31 mouse cellular contexts compared by ENCODE assay signal in the genomic region with DNA sequence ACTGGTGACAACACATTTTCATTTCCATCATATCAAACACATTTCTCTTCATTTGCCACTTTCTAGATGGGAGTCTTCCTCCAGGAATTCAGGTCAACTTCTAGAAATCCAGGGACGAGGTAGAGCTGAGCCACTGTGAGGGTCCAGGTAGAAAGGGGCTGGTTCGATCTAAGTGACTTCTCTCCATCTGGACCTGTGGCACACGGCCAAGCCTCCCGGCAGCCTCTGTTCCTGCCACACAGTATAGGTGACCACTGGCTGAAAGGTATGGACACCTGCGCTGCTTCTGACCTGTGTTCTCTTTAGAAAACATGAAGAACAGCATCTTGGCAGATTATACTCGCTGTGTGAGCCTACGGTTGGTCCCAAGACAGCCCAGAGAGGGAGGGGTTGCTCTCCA.
"Had no signal": no experiment of that assay in that cellular context is flagged by ENCODE, and none has a peak within 500 bp of the region (broad histone marks: within the 10 kb centered on the region; RNA-seq: fewer than 3 reads in every experiment).

No protein-coding gene starts in this region.

- H3K4me2 ChIP-seq: limb, embryonic 12.5 days; limb, embryonic 13.5 days; limb, embryonic 15.5 days; liver, embryonic 11.5 days; liver, embryonic 12.5 days; liver, embryonic 13.5 days; liver, embryonic 15.5 days; lung, embryonic 14.5 days; lung, embryonic 15.5 days; midbrain, embryonic 12.5 days; midbrain, embryonic 13.5 days; midbrain, embryonic 15.5 days; neural tube, embryonic 12.5 days; neural tube, embryonic 13.5 days had no signal

- H3K9me3 ChIP-seq: limb, embryonic 10.5 days; limb, embryonic 12.5 days; limb, embryonic 13.5 days; limb, embryonic 15.5 days; liver, embryonic 12.5 days; liver, embryonic 13.5 days; liver, embryonic 15.5 days; lung, embryonic 15.5 days; megakaryocyte, embryonic 14.5 days; midbrain, embryonic 10.5 days; midbrain, embryonic 12.5 days; midbrain, embryonic 13.5 days; midbrain, embryonic 15.5 days; neural tube, embryonic 12.5 days; neural tube, embryonic 13.5 days had no signal

- H3K27me3 ChIP-seq: midbrain, embryonic 15.5 days had no signal

- H3K36me3 ChIP-seq: limb, embryonic 10.5 days; limb, embryonic 12.5 days; limb, embryonic 13.5 days; limb, embryonic 15.5 days; liver, embryonic 12.5 days; liver, embryonic 13.5 days; liver, embryonic 15.5 days; lung, embryonic 15.5 days; midbrain, embryonic 10.5 days; midbrain, embryonic 12.5 days; midbrain, embryonic 13.5 days; midbrain, embryonic 15.5 days; neural tube, embryonic 12.5 days; neural tube, embryonic 13.5 days had no signal

- ATAC-seq: liver, embryonic 12.5 days; liver, postnatal 0 days; lung, postnatal 0 days; midbrain, embryonic 13.5 days; midbrain, embryonic 15.5 days had no signal

- H3K4me1 ChIP-seq: liver, embryonic 12.5 days; liver, embryonic 13.5 days; liver, embryonic 15.5 days; lung, embryonic 15.5 days; midbrain, embryonic 12.5 days had no signal

- H3K27ac ChIP-seq: left cerebral cortex, adult 2 months; limb, embryonic 10.5 days; limb, embryonic 12.5 days; limb, embryonic 13.5 days; limb, embryonic 15.5 days; liver, embryonic 12.5 days; liver, embryonic 13.5 days; liver, embryonic 14.5 days; liver, embryonic 15.5 days; lung, embryonic 15.5 days; macrophage; midbrain, embryonic 10.5 days; midbrain, embryonic 12.5 days; midbrain, embryonic 13.5 days; midbrain, embryonic 15.5 days; neural tube, embryonic 12.5 days; neural tube, embryonic 13.5 days had no signal

- H3K9ac ChIP-seq: limb, embryonic 12.5 days; limb, embryonic 13.5 days; limb, embryonic 15.5 days; liver, embryonic 12.5 days; liver, embryonic 13.5 days; liver, embryonic 14.5 days; liver, embryonic 15.5 days; liver, postnatal 0 days; lung, embryonic 14.5 days; lung, embryonic 15.5 days; midbrain, embryonic 12.5 days; midbrain, embryonic 13.5 days; midbrain, embryonic 15.5 days; neural tube, embryonic 12.5 days; neural tube, embryonic 13.5 days had no signal

- DNase-seq: liver; liver, embryonic 13.5 days; liver, postnatal 0 days; lung, adult 18-20 months; lung, adult 2 months; lung, embryonic 14.5 days; lung, postnatal 10 days; lung, postnatal 14 days; lung, postnatal 36 days; lung, postnatal 4 days; midbrain, embryonic 14.5 days had no signal

- H3K4me3 ChIP-seq: left cerebral cortex, adult 2 months; limb, embryonic 10.5 days; limb, embryonic 12.5 days; limb, embryonic 13.5 days; limb, embryonic 15.5 days; liver, embryonic 12.5 days; liver, embryonic 13.5 days; liver, embryonic 15.5 days; lung, embryonic 15.5 days; megakaryocyte, embryonic 14.5 days; midbrain, embryonic 10.5 days; midbrain, embryonic 12.5 days; midbrain, embryonic 13.5 days; midbrain, embryonic 15.5 days; myocyte; neural tube, embryonic 12.5 days; neural tube, embryonic 13.5 days had no signal
